24 mouse cellular contexts compared by ENCODE assay signal in genomic region chr11:120005434-120006317, GRCm38 (mm10). TPM values are rescaled to one million over a fixed set of nuclear protein-coding genes. Genes with fewer than 3 reads are reported as not detected.
DNase-seq lines count a peak whose midpoint lies in the region; ATAC-seq lines count a peak whose summit lies in the region.
"Had no signal": no experiment of that assay in that cellular context is flagged by ENCODE, and none has a peak within 500 bp of the region (broad histone marks: within the 10 kb centered on the region; RNA-seq: fewer than 3 reads in every experiment).

No protein-coding gene starts in this region.

- H3K9ac ChIP-seq in intestine, embryonic 15.5 days: no peak overlapping the region
- H3K9ac ChIP-seq: forebrain, embryonic 15.5 days; limb, embryonic 15.5 days; neural tube, embryonic 13.5 days; stomach, embryonic 15.5 days had no signal

- H3K4me1 ChIP-seq in intestine, embryonic 15.5 days (replicated peaks): no peaks in the 10 kb centered on the region
- H3K4me1 ChIP-seq: limb, embryonic 15.5 days; stomach, embryonic 15.5 days had no signal

- no peak for ATAC-seq in cerebellum, adult (ENCODE audit: insufficient number of reproducible peaks, low FRiP score, low TSS enrichment)
- ATAC-seq in intestine, embryonic 15.5 days: no peak
- ATAC-seq: forebrain, embryonic 15.5 days; hindbrain, postnatal 0 days; intestine, postnatal 0 days had no signal

- peak; percentile 70 for DNase-seq in cerebellum, adult 11-12 months
- peak; percentile 72 for DNase-seq in urinary bladder, postnatal 14 days (ENCODE audit: low spot score)
- DNase-seq in urinary bladder, adult 2 months (ENCODE audit: low spot score): no peak
- peak; percentile 60 for DNase-seq in cerebellum, postnatal 14 days
- DNase-seq in gastrocnemius, postnatal 4 days (ENCODE audit: low spot score in 2 of 2): no peak
- DNase-seq: adrenal gland, postnatal 10 days; heart, adult 11 months; kidney, postnatal 25 days; left cerebral cortex, postnatal 4 days; lung, postnatal 4 days; midbrain, embryonic 14.5 days; thymus, adult 18-20 months; thymus, postnatal 36 days had no signal

- H3K4me3 ChIP-seq in intestine, embryonic 15.5 days (replicated peaks): no peak overlapping the region
- H3K4me3 ChIP-seq: forebrain, embryonic 15.5 days; left cerebral cortex, adult 2 months; limb, embryonic 15.5 days; neural tube, embryonic 13.5 days; stomach, embryonic 15.5 days had no signal

- H3K4me2 ChIP-seq in intestine, embryonic 15.5 days (replicated peaks): no peak overlapping the region
- H3K4me2 ChIP-seq: forebrain, embryonic 15.5 days; heart, embryonic 11.5 days; limb, embryonic 15.5 days; neural tube, embryonic 13.5 days; stomach, embryonic 15.5 days had no signal

- H3K9me3 ChIP-seq in intestine, embryonic 15.5 days: no peaks in the 10 kb centered on the region
- H3K9me3 ChIP-seq: forebrain, embryonic 15.5 days; limb, embryonic 15.5 days; neural tube, embryonic 13.5 days; stomach, embryonic 15.5 days had no signal

- no peaks in the 10 kb centered on the region for H3K36me3 ChIP-seq in intestine, embryonic 15.5 days
- H3K36me3 ChIP-seq: stomach, embryonic 15.5 days had no signal

- H3K27me3 ChIP-seq in intestine, embryonic 15.5 days (replicated peaks): no peaks in the 10 kb centered on the region
- H3K27me3 ChIP-seq: forebrain, embryonic 15.5 days; limb, embryonic 15.5 days; neural tube, embryonic 13.5 days; stomach, embryonic 15.5 days had no signal

- no peak overlapping the region for H3K27ac ChIP-seq in intestine, embryonic 15.5 days
- H3K27ac ChIP-seq: forebrain, embryonic 15.5 days; hindbrain, postnatal 0 days; left cerebral cortex, adult 2 months; limb, embryonic 15.5 days; neural tube, embryonic 13.5 days; stomach, embryonic 15.5 days had no signal

- WGBS in intestine, embryonic 15.5 days: 88% methylated on average over 18 of the region's 18 CpGs

RNA-seq across cellular contexts. Expression of gene Aatk, which starts 41.3 kb away (rescaled TPM):
- 15.2 and 15.3 TPM in 2 replicates for polyA plus RNA-seq in urinary bladder, adult 2 months (2012; rRNA removed)
- 3.1 and 3.4 TPM in 2 replicates for polyA plus RNA-seq in intestine, embryonic 15.5 days (2015; fragmentation: Nextera tagmentation; extraction: Ambion mirVana)
- total RNA-seq in gastrocnemius, postnatal 4 days (2021): 10 to 100 TPM; 25.9 to 29.2 TPM
- total RNA-seq: megakaryocyte-erythroid progenitor cell, adult 5-6 weeks had no signal

Comparison
In these comparisons a context has a peak if more than half of its experiments do, and no peak if none do; other contexts are left out.
1. DNase-seq: peak in cerebellum, adult 11-12 months (single experiment), urinary bladder, postnatal 14 days (single experiment) and cerebellum, postnatal 14 days (2 of 2); none in urinary bladder, adult 2 months (single experiment) and gastrocnemius, postnatal 4 days (0 of 2).